Mouse (Mus musculus) liver, embryonic 13.5 days (tissue): ENCODE data around the gene Ank3. TPM values are rescaled to one million over a fixed set of nuclear protein-coding genes. Genes with fewer than 3 reads are reported as not detected.

Experiments
- ATAC-seq: fragments of 200-750 bp; cut with Nextera tagmentation; 2 replicates; pipeline ENCODE4 v1.8.0; 2017; ENCODE audit warnings: low read depth, mild to moderate bottlenecking, moderate number of reproducible peaks, moderate library complexity
- DNase-seq: peaks from one replicate; pipeline ENCODE4 v3.0.0; 2022
- H3K27ac ChIP-seq: fragments of 300-500 bp; sonication (generic); 2 replicates; pipeline ENCODE4 v1.5.1; 2015; ENCODE audit warnings: moderate library complexity, mild to moderate bottlenecking, inconsistent platforms
- H3K27me3 ChIP-seq: fragments of 300-500 bp; sonication (generic); 2 replicates; pipeline ENCODE4 v1.6.1; 2015; ENCODE audit warnings: mild to moderate bottlenecking, inconsistent platforms
- H3K36me3 ChIP-seq: fragments of 300-500 bp; sonication (generic); 2 replicates; pipeline ENCODE4 v1.6.1; 2015; ENCODE audit warnings: mild to moderate bottlenecking, inconsistent platforms
- H3K4me1 ChIP-seq: fragments of 300-500 bp; sonication (generic); replicated peaks from 2 replicates; pipeline ENCODE4 v1.6.1; 2015; ENCODE audit warnings: inconsistent platforms
- H3K4me2 ChIP-seq: fragments of 300-500 bp; sonication (generic); 2 replicates; pipeline ENCODE4 v1.6.1; 2015; ENCODE audit warnings: inconsistent platforms, mild to moderate bottlenecking, moderate library complexity
- H3K4me3 ChIP-seq: fragments of 300-500 bp; sonication (generic); replicated peaks from 2 replicates; pipeline ENCODE4 v1.5.1; 2015; ENCODE audit warnings: mild to moderate bottlenecking, inconsistent platforms
- H3K9ac ChIP-seq: fragments of 300-500 bp; sonication (generic); 2 replicates; pipeline ENCODE4 v1.6.1; 2015; ENCODE audit warnings: mild to moderate bottlenecking, inconsistent platforms
- H3K9me3 ChIP-seq: fragments of 300-500 bp; sonication (generic); replicated peaks from 2 replicates; pipeline ENCODE4 v1.6.1; 2016; ENCODE audit warnings: inconsistent platforms
- WGBS: fragments of 180-500 bp; shearing (Covaris S2); methylation state at CpG from one replicate; pipeline ENCODE4 v1.1.7; 2015; ENCODE audit not compliant: insufficient replicate concordance; 5-methylcytosine and 5-hydroxymethylcytosine counted together
- polyA plus RNA-seq: library from polyadenylated mRNA; unstranded; fragments of >200 nt; fragmentation: Nextera tagmentation; extraction: Ambion mirVana; gene quantifications from 2 replicates; pipeline ENCODE4 v1.2.1, GENCODE M21; 2015

Gene Ank3
- polyA plus RNA-seq, 1 experiment from 2014 or later, result 5.6 TPM

DNA sequence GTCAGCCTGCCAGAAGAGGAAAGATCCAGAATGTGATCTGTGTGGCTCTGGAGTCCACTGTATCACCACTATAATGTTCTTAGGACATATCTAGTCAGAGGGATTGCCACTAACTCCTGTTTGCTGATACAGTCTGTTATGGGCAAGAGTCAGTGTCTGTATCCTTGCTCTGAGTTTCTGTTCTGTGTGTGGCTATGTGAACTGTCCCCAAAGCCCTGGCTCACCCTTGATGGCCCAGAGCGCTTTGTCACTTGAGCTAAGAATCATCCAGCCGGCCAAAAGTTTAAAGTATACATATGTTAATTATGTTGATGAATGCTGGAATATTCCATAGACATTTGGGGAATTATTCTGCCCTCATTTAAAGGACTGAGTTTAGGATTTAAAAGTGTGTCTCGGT, 202.9 kb downstream of the Ank3 start:
- Histone ChIP-seq H3K9ac (no peak overlapping the region), H3K27ac (no peak overlapping the region), H3K4me3 (no peak overlapping the region), H3K4me1 (no peaks in the 10 kb centered on the region), H3K4me2 (no peak overlapping the region), H3K36me3 (no peaks in the 10 kb centered on the region), H3K9me3 (no peaks in the 10 kb centered on the region), H3K27me3 (no peaks in the 10 kb centered on the region)
- ATAC-seq, result no peak
- DNase-seq, result no peak
- 75% methylated on average over 3 of the region's 3 CpGs for WGBS

DNA sequence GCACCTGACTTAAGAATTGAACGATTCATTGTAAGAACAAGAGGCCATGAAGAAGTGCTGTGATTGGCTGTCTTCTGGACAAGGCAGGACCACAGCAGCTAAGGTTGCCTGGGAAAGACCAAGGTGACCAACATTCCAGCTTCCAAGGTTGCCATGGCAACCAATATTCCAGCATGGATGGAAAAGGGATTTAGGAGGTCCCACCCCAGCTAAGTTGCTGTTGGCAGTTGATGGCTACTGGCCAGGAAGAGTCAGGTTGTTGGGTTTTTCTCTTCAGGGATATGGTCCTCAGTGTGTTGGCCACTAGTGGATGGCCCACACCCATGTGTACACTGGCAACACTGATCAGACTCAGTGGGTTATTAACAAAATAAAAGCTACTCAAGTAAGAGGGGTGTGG, 204.1 kb downstream of the Ank3 start:
- H3K27me3 ChIP-seq, result no peaks in the 10 kb centered on the region
- ATAC-seq, result no peak
- H3K36me3 ChIP-seq, result no peaks in the 10 kb centered on the region
- no peak for DNase-seq
- no peak overlapping the region for H3K27ac ChIP-seq
- no peaks in the 10 kb centered on the region for H3K4me1 ChIP-seq
- H3K4me3 ChIP-seq, result no peak overlapping the region
- no peak overlapping the region for H3K4me2 ChIP-seq
- no peak overlapping the region for H3K9ac ChIP-seq
- WGBS, result 52% methylated on average over 1 of the region's 1 CpGs
- H3K9me3 ChIP-seq, result no peaks in the 10 kb centered on the region

DNA sequence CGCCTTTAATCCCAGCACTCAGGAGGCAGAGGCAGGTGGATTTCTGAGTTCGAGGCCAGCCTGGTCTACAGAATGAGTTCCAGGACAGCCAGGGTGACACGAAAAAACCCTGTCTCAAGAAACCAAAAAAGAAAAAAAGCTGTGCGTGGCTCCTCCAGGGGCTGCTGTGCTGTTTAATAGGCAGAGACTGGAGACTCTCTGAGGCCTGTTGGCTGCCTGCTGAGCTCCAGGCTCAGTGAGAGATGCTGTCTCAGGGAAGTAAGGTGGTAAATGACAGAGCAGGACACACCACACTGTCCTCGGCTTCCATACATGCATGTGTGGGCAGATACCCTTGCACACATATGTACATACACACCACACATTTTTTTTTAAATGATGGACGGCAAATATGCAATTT, 206.0 kb downstream of the Ank3 start:
- WGBS, result 60% methylated on average over 6 of the region's 6 CpGs
- Histone ChIP-seq H3K27ac (no peak overlapping the region), H3K27me3 (no peaks in the 10 kb centered on the region), H3K9me3 (no peaks in the 10 kb centered on the region), H3K36me3 (no peaks in the 10 kb centered on the region), H3K4me1 (no peaks in the 10 kb centered on the region), H3K4me3 (no peak overlapping the region), H3K4me2 (no peak overlapping the region), H3K9ac (no peak overlapping the region)
- ATAC-seq (no peak), DNase-seq (no peak)

DNA sequence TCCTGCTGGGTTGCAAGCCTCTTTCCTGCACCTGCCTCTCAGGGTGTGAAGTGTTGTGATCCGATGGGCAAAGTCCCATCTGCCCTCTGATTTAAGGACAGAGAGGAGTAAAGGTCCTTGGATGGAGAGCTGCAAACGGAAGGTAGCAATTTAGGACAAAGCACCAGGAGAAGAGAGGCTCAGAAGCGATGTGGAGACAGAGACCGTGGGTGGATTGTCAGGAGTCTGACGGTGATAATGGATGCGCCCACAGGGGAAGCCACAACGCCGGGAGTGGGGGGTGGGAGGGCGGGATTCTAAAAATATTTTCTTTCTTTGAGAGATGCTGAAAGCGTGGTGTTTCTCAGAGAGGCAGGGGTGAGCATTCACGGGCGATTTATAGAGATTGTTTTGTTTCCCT, 206.6 kb downstream of the Ank3 start:
- Histone ChIP-seq H3K9ac (no peak overlapping the region), H3K27me3 (no peaks in the 10 kb centered on the region), H3K27ac (no peak overlapping the region), H3K9me3 (no peaks in the 10 kb centered on the region), H3K4me1 (no peaks in the 10 kb centered on the region), H3K4me3 (no peak overlapping the region), H3K36me3 (no peaks in the 10 kb centered on the region), H3K4me2 (no peak overlapping the region)
- ATAC-seq, result no peak
- no peak for DNase-seq
- 45% methylated on average over 12 of the region's 12 CpGs for WGBS

DNA sequence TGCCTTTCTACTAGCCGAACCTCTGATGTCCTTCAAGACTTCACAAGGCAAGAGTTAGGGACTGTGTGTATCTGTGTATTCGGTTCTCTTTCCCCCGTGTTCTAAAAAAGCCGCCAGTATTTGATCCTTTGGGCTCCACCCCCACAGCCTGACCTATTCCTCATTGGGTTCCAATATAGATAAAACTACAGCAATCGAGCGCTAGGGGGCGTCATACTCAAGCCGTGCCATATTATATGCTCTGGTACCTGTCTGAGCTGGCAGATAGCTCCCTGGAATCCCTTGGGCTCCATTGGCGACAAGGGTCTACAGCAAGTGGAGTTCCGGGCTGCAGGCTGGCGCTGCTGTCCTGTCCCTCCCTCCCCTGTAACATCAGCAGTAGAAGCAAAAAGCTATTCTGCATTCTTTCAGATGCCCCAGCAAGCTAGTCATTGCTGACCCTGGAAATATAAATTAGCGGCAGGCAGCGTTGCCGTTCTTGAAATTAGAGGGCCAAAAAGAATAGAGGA, 209.1 kb downstream of the Ank3 start:
- Histone ChIP-seq H3K4me1 (no peaks in the 10 kb centered on the region), H3K4me2 (no peak overlapping the region), H3K4me3 (no peak overlapping the region), H3K36me3 (no peaks in the 10 kb centered on the region), H3K9me3 (no peaks in the 10 kb centered on the region), H3K9ac (no peak overlapping the region), H3K27me3 (no peaks in the 10 kb centered on the region), H3K27ac (no peak overlapping the region)
- ATAC-seq, result no peak
- 59% methylated on average over 14 of the region's 14 CpGs for WGBS
- DNase-seq, result no peak

DNA sequence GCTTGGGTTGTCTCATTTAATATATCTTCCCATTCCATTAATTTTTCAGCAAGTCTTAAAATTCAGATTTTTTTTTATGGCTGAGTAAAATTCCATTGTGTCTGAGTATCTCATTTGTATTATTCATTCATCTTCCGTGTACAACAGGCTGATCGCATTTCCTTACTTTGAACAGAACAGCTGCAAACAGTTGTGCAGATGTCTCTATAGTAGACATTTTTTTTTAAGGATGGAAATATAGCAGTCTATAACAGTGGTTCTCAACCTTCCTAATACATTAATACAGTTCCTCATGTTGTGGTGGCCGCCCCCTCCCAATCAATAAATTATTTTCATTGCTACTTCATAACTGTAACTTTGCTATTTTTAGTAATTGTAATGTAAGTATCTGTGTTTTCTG, 212.7 kb downstream of the Ank3 start:
- H3K9ac ChIP-seq, result no peak overlapping the region
- ATAC-seq (no peak), DNase-seq (no peak)
- H3K27me3 ChIP-seq, result no peaks in the 10 kb centered on the region
- no peak overlapping the region for H3K27ac ChIP-seq
- H3K4me2 ChIP-seq, result no peak overlapping the region
- no peaks in the 10 kb centered on the region for H3K9me3 ChIP-seq
- no peaks in the 10 kb centered on the region for H3K4me1 ChIP-seq
- H3K4me3 ChIP-seq, result no peak overlapping the region
- H3K36me3 ChIP-seq, result no peaks in the 10 kb centered on the region
- WGBS, result 72% methylated on average over 3 of the region's 3 CpGs

DNA sequence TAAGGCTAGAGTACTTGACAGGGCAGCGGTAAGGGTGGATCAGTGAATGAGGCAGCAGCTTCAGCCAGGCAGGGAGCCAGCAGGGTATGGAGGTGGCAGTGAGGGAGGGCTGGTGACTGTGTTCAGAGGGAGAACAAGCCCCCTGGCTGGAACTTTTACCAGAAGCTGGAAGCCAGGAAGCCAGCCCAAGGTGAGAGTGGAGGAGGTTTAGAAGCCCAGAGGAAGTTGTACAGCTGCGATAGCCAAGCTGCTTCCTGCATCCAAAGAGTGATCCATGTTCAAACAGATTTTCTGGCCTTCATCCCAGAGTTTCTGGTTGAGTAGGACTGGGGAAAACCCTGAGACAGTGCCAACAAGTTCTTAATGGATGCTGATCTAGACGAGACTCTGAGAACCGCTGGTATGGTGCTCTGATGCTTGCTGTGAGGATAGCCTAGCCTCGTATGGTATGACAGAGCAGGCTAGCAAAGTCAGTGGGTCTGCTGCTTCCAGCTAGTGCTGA, 213.3 kb downstream of the Ank3 start:
- Histone ChIP-seq H3K36me3 (no peaks in the 10 kb centered on the region), H3K4me3 (no peak overlapping the region), H3K9ac (no peak overlapping the region), H3K9me3 (no peaks in the 10 kb centered on the region), H3K27me3 (no peaks in the 10 kb centered on the region), H3K27ac (no peak overlapping the region), H3K4me2 (no peak overlapping the region), H3K4me1 (no peaks in the 10 kb centered on the region)
- ATAC-seq, result no peak
- WGBS, result 59% methylated on average over 5 of the region's 5 CpGs
- no peak for DNase-seq

DNA sequence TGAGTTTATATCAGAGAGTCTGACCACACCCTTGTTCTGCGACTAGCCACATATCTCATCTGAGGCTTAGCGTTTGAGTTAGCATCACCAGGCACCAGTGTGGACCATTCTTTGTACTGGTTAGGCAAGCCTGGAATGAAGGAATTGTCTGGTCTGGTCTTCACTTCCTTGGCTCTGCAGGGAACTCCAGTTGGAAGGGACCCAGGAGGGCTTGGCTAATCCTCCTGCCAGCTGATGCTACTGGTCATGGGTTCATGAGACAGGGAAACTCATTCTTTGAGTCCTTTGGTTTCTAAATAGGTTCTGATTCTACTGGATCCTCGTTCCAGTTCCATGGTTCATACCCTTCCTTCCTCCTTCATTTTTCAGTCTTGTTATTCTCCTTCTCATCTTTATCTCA, 218.4 kb downstream of the Ank3 start:
- no peaks in the 10 kb centered on the region for H3K27me3 ChIP-seq
- no peaks in the 10 kb centered on the region for H3K36me3 ChIP-seq
- ATAC-seq, result no peak
- H3K4me3 ChIP-seq, result no peak overlapping the region
- H3K9ac ChIP-seq, result no peak overlapping the region
- no peaks in the 10 kb centered on the region for H3K9me3 ChIP-seq
- H3K4me1 ChIP-seq, result no peaks in the 10 kb centered on the region
- H3K4me2 ChIP-seq, result no peak overlapping the region
- WGBS, result 58% methylated on average over 3 of the region's 3 CpGs
- H3K27ac ChIP-seq, result no peak overlapping the region
- no peak for DNase-seq

DNA sequence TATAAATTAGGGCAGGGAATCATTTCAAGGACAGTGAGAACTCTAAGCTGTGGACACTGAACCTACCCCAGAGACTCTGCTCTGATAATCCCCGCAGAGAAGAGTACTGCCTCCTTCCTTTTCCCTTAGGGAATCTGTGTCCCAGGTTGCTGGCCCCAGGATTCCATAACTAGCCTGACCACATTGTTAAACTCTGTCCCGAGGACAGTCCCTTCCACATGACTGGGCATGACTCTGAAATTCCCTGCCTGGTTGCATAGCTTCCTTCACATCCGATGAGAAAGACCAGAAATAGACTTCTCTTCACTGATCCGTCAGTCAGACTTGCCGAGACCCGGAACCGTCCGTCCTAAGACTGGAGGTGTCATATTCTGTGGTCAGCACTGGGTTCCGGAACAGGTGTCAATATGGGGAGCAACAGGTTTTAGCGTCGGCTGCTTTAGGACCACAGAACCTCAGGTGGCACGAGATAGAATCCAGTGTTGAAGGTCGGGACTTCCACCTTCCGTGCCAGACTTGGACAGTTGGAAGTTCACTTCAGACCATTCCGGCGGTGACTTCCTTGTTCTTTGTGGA, 219.1 kb downstream of the Ank3 start:
- H3K27ac ChIP-seq, result no peak overlapping the region
- H3K9ac ChIP-seq, result no peak overlapping the region
- no peak overlapping the region for H3K4me3 ChIP-seq
- no peaks in the 10 kb centered on the region for H3K4me1 ChIP-seq
- no peaks in the 10 kb centered on the region for H3K27me3 ChIP-seq
- WGBS, result 76% methylated on average over 16 of the region's 16 CpGs
- no peak overlapping the region for H3K4me2 ChIP-seq
- DNase-seq (no peak), ATAC-seq (no peak)
- no peaks in the 10 kb centered on the region for H3K36me3 ChIP-seq
- H3K9me3 ChIP-seq, result no peaks in the 10 kb centered on the region

DNA sequence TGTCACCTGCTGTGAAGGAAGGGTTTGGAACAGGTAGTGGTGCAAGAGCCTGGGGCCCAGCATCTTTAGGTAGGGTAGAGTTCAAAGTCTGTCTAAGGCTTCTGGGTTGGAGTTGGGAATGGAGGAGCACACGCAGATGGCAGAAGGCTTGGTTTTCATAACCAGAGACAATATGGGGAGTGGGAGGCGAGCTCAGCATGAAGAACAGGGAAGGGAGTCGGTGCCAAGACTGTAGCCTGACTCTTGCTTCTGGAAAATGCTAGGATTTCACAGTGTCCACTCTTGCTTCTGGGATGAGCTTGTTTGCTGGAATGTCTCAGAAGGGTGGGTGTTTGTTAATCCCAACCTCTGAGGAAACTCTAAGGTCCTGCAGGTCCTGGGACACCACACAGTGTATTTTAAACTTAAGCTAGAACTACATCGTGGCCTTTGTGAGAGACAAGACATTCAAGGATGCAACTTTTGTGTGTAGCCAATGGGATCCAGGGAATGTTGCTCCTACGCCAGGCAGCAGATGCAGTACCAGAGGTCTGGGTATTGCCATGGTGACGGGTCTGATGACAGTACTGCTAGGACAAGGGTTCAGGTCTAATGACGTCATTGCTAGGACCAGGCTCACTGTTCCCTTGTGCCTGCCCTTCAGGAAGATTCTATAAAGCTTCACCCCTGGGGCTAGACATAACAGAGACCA, 222.3 kb downstream of the Ank3 start:
- H3K36me3 ChIP-seq, result no peaks in the 10 kb centered on the region
- no peak overlapping the region for H3K4me3 ChIP-seq
- WGBS, result 48% methylated on average over 7 of the region's 7 CpGs

DNA sequence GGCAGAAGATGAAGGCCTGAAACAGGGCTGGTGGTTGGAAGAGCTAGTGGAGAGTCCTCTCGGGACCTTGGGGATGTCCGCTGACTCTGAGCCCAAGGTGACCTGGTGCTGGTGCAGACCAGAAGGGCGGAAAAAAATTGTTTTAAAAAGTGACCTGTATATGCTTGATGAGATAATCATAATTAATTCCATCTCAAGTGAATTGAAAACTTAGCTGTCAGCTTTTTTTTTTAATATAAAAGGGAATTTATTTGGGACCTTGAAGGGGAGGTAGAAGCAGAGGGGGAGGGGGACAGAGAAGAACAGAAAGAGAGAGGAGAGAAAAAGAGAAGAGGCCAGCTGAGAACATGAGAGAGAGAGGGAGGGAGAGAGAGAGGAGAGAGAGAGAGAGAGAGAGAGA, 229.2 kb downstream of the Ank3 start:
- Histone ChIP-seq H3K9ac (no peak overlapping the region), H3K27ac (no peak overlapping the region), H3K27me3 (no peaks in the 10 kb centered on the region), H3K4me1 (no peaks in the 10 kb centered on the region), H3K9me3 (no peaks in the 10 kb centered on the region), H3K36me3 (no peaks in the 10 kb centered on the region), H3K4me3 (no peak overlapping the region), H3K4me2 (no peak overlapping the region)
- 66% methylated on average over 3 of the region's 3 CpGs for WGBS
- no peak for ATAC-seq
- no peak for DNase-seq

More for the DNA sequence above, 222.3 kb downstream of the Ank3 start:
- Histone ChIP-seq H3K4me2 (no peak overlapping the region), H3K9me3 (no peaks in the 10 kb centered on the region), H3K4me1 (no peaks in the 10 kb centered on the region), H3K27me3 (no peaks in the 10 kb centered on the region), H3K9ac (no peak overlapping the region), H3K27ac (no peak overlapping the region)
- no peak for DNase-seq
- ATAC-seq, result no peak

DNA sequence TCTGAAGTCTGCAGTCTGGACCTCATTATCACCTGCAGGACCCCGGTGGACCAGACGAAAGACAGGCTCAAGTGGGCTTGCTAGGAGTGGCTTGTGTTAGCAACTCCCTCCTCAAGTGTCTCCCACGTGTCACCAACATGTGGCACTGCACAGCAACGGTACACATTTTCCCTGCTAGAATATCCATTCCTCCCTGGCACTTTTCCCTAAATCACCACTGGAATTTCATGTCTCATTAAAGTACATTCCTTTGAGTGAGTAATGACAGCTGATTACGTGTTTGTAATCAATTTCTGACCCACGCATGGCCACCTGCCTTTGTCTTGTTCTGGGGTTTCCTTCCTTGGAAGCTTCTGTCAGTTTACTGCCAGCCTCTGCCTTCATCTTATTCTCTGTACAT, 230.2 kb downstream of the Ank3 start:
- DNase-seq, result no peak

More for the DNA sequence above, 230.2 kb downstream of the Ank3 start:
- Histone ChIP-seq H3K4me2 (no peak overlapping the region), H3K27me3 (no peaks in the 10 kb centered on the region), H3K36me3 (no peaks in the 10 kb centered on the region), H3K27ac (no peak overlapping the region), H3K9ac (no peak overlapping the region), H3K4me3 (no peak overlapping the region), H3K4me1 (no peaks in the 10 kb centered on the region), H3K9me3 (no peaks in the 10 kb centered on the region)
- ATAC-seq, result no peak
- WGBS, result 52% methylated on average over 6 of the region's 6 CpGs
